Mouse (Mus musculus) embryonic facial prominence, embryonic 10.5 days (tissue): ENCODE measurements around the gene Olfr1368. TPM values are rescaled to one million over a fixed set of nuclear protein-coding genes. Genes with fewer than 3 reads are reported as not detected.

Source experiments
- polyA plus RNA-seq: library from polyadenylated mRNA; unstranded; fragments of >200 nt; fragmentation: Nextera tagmentation; extraction: Ambion mirVana; gene quantifications from 2 replicates; pipeline ENCODE4 v1.2.1, GENCODE M21; 2016

Olfr1368 gene
- polyA plus RNA-seq, 1 experiment from 2014 or later: not detected

Other genes with a start within 250 kb of the Olfr1368 start
- not detected in 2 replicates for gene Olfr1370, start 70.9 kb downstream of the Olfr1368 start, polyA plus RNA-seq
- gene Olfr1369-ps1, start 34.4 kb downstream of the Olfr1368 start, polyA plus RNA-seq: 0.04 and 0.09 TPM in 2 replicates
- gene Olfr263, start 16.2 kb downstream of the Olfr1368 start, polyA plus RNA-seq: not detected in 2 replicates
- 180 and 191 TPM in 2 replicates for gene Trim27, start 33.6 kb upstream of the Olfr1368 start, polyA plus RNA-seq
- not detected in 2 replicates for gene Gpx5, start 146.9 kb upstream of the Olfr1368 start, polyA plus RNA-seq
- gene Gpx6, start 166.3 kb upstream of the Olfr1368 start, polyA plus RNA-seq: 0.24 and 0.36 TPM in 2 replicates
- not detected in 2 replicates for gene Olfr1367, start 201.0 kb upstream of the Olfr1368 start, polyA plus RNA-seq
- gene Zscan12, start 217.0 kb upstream of the Olfr1368 start, polyA plus RNA-seq: 19.3 and 20.4 TPM in 2 replicates